Mouse (Mus musculus): Measurements from ENCODE around the gene Carmil1. TPM values are rescaled to one million over a fixed set of nuclear protein-coding genes. Genes with fewer than 3 reads are reported as not detected.

Gene Carmil1
- total RNA-seq, 2 experiments from 2014 or later, result 53.4 to 62.3 TPM

- DNase-seq (ENCODE audit: low spot score in 2 of 2), result no peak
These were observed 126.1 kb downstream of the Carmil1 start for GRCm38 (mm10) chr13:24154281-24155061.

- no peak for DNase-seq (ENCODE audit: low spot score in 2 of 2)
These were observed 128.0 kb downstream of the Carmil1 start for GRCm38 (mm10) chr13:24152610-24153009.

- DNase-seq (ENCODE audit: low spot score in 2 of 2), result no peak
These were observed 129.3 kb downstream of the Carmil1 start for GRCm38 (mm10) chr13:24151335-24151734.

GRCm38 (mm10) chr13:24148549-24148948 lies 132.0 kb downstream of the Carmil1 start:
- DNase-seq (ENCODE audit: low spot score in 2 of 2), result no peak

GRCm38 (mm10) chr13:24147006-24147405 lies 133.6 kb downstream of the Carmil1 start:
- DNase-seq (ENCODE audit: low spot score in 2 of 2), result no peak

GRCm38 (mm10) chr13:24146541-24146940 lies 134.1 kb downstream of the Carmil1 start:
- no peak for DNase-seq (ENCODE audit: low spot score in 2 of 2)

GRCm38 (mm10) chr13:24144858-24145257 lies 135.7 kb downstream of the Carmil1 start:
- DNase-seq (ENCODE audit: low spot score in 2 of 2), result no peak

- DNase-seq (ENCODE audit: low spot score in 2 of 2), result no peak
These were observed 136.5 kb downstream of the Carmil1 start for GRCm38 (mm10) chr13:24144141-24144540.

- no peak for DNase-seq (ENCODE audit: low spot score in 2 of 2)
These were observed 143.8 kb downstream of the Carmil1 start for GRCm38 (mm10) chr13:24136836-24137235.

GRCm38 (mm10) chr13:24135282-24136230 lies 145.0 kb downstream of the Carmil1 start:
- no peak for DNase-seq (ENCODE audit: low spot score in 2 of 2)

- no peak for DNase-seq (ENCODE audit: low spot score in 2 of 2)
These were observed 147.7 kb downstream of the Carmil1 start for GRCm38 (mm10) chr13:24132866-24133265.

- no peak for DNase-seq (ENCODE audit: low spot score in 2 of 2)
These were observed 149.3 kb downstream of the Carmil1 start for GRCm38 (mm10) chr13:24131319-24131718.

- no peak for DNase-seq (ENCODE audit: low spot score in 2 of 2)
These were observed 149.9 kb downstream of the Carmil1 start for GRCm38 (mm10) chr13:24130741-24131140.

GRCm38 (mm10) chr13:24128731-24129130 lies 151.9 kb downstream of the Carmil1 start:
- DNase-seq (ENCODE audit: low spot score in 2 of 2), result no peak

GRCm38 (mm10) chr13:24125865-24126264 lies 154.7 kb downstream of the Carmil1 start:
- no peak for DNase-seq (ENCODE audit: low spot score in 2 of 2)

- DNase-seq (ENCODE audit: low spot score in 2 of 2), result no peak
These were observed 163.3 kb downstream of the Carmil1 start for GRCm38 (mm10) chr13:24117181-24117812.

- DNase-seq (ENCODE audit: low spot score in 2 of 2), result no peak
These were observed 167.8 kb downstream of the Carmil1 start for GRCm38 (mm10) chr13:24112689-24113348.

GRCm38 (mm10) chr13:24110329-24110728 lies 170.3 kb downstream of the Carmil1 start:
- DNase-seq (ENCODE audit: low spot score in 2 of 2), result no peak

- DNase-seq (ENCODE audit: low spot score in 2 of 2), result no peak
These were observed 172.3 kb downstream of the Carmil1 start for GRCm38 (mm10) chr13:24108282-24108681.

GRCm38 (mm10) chr13:24107058-24107457 lies 173.5 kb downstream of the Carmil1 start:
- no peak for DNase-seq (ENCODE audit: low spot score in 2 of 2)

- DNase-seq (ENCODE audit: low spot score in 2 of 2), result no peak
These were observed 174.8 kb downstream of the Carmil1 start for GRCm38 (mm10) chr13:24105838-24106237.

All from adrenal gland, postnatal 4 days (tissue).